Mouse (Mus musculus): ENCODE measurements at regions not wholly inside any gene's neighbourhood (a gene's known extent, or its start where the extent isn't known, plus 50 kb on each side); places are given as distances from the start of the nearest gene placed in this dataset.

DNA sequence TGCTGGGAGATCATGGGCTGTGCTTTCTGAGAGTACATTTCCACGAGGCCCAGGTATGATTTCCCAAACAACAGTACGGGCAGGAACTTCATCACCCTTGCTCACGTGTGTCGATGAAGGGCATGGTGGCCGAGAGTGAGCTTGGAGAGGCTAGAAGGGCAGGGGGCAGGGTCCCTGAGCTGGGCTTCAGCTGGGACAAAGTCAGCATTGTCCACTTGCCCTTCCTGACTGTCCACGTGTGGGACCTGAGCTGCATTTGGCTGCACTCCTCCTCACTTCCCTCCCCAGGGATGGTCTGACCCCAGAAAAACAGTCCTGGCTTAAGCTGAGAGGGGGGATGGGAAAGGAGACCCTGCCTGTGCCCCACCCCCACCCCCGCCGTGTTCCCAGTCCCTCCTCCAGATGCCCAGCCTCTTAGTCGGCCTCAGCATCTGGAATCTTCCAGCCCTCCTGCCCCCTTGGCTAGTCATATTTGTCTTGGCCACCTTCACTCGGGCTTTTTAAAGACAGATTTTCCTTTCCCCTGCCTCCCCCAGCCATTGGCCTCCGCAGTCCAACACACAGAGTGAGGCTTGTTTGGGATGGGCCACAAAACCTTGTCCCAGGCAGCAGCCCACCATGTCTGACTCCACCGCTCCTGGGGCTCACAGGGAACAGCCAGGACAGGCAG, 58.6 kb downstream of the Isg20 start:
- no peaks in the 10 kb centered on the region for H3K36me3 ChIP-seq (ENCODE audit: control insufficient read depth, insufficient read depth)
- no peak for ATAC-seq

DNA sequence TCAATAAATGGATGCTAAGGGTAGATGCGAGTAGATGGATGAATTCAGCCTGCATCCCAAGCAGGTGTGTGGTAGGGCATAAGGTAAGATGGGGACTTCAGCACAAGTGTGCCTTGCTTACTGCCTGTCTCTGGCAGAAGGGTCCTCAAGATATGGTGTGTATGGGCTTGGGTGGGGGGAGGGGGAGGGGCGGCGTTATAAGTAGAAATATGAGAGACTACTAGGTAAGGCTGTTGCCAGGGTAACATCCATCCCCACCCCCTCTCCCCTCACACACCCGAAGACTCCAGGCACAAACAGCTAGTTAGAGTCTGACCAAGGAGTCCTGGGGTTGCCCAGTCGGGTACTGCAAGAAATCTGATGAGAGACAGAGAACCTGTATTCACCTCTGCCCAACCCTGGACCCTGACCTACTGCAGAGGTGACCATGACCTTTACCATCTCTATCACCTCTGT, 63.5 kb upstream of the Acan start:
- peak overlapping the region; percentile 95 for H3K4me2 ChIP-seq (ENCODE audit: low read length)
- H3K4me3 ChIP-seq (replicated peaks; ENCODE audit: low read length), result peak overlapping the region; percentile 49
- H3K27ac ChIP-seq (ENCODE audit: low read length), result no peak overlapping the region
- WGBS, result 33% methylated on average over 5 of the region's 5 CpGs
- no peaks in the 10 kb centered on the region for H3K9me3 ChIP-seq (ENCODE audit: control insufficient read depth, low read length)
- no peaks in the 10 kb centered on the region for H3K36me3 ChIP-seq (ENCODE audit: control insufficient read depth, insufficient read depth)
- ATAC-seq, result peak; percentile 65
- H3K4me1 ChIP-seq (replicated peaks; ENCODE audit: control insufficient read depth, insufficient read depth, low read length), result peaks cover 8% of the 10 kb centered on the region
- H3K27me3 ChIP-seq (replicated peaks; ENCODE audit: control insufficient read depth, insufficient read depth, low read length), result 0 out of 2 replicates have a peak, but pooled peaks cover 4% of the 10 kb centered on the region
- peak overlapping the region; percentile 68 for H3K9ac ChIP-seq (replicated peaks; ENCODE audit: low read depth, low read length)

More for the DNA sequence above, 58.6 kb downstream of the Isg20 start:
- Histone ChIP-seq H3K4me2 (ENCODE audit: low read length) (no peak overlapping the region), H3K9ac (replicated peaks; ENCODE audit: low read depth, low read length) (no peak overlapping the region), H3K4me3 (replicated peaks; ENCODE audit: low read length) (no peak overlapping the region), H3K27me3 (replicated peaks; ENCODE audit: control insufficient read depth, insufficient read depth, low read length) (no peaks in the 10 kb centered on the region), H3K4me1 (replicated peaks; ENCODE audit: control insufficient read depth, insufficient read depth, low read length) (no peaks in the 10 kb centered on the region), H3K9me3 (ENCODE audit: control insufficient read depth, low read length) (no peaks in the 10 kb centered on the region), H3K27ac (ENCODE audit: low read length) (no peak overlapping the region)
- 63% methylated on average over 12 of the region's 12 CpGs for WGBS

DNA sequence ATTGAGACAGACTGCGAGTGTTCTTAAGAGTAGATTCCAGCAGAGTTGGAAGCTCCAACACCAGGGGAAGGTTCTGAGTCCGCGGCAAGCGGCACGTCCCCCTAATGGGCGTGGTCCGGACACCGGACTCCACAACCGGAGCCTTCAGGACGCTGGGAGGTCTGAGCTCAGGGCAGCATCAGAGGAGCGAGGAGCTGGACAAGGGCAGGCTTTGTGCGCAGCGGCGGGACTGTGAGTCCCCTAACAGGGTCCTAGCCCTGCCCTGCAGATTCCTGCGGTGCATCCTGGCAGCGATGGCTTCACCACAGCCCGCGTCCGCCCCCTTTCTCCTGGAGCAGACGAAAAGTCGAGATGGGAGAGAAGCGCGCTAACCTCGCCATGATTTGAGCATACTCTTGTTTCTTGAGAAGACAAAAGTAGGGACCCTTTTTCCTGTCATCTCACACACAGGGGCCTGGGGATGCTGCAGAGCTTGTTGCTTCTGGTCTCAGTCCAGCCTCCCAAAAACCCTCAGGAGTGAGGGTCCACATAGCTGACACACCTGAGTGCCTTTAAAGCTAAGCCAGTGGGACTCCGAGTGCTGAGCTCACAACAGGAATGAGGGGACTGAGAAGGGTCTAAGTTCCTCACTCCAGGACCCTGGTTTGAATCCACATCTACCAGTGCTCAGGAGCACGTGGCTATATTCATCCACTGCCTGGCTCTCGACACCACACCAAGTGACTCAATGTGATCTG, 62.8 kb upstream of the Acan start:
- peaks cover 8% of the 10 kb centered on the region for H3K4me1 ChIP-seq (replicated peaks; ENCODE audit: control insufficient read depth, insufficient read depth, low read length)
- H3K9ac ChIP-seq (replicated peaks; ENCODE audit: low read depth, low read length), result peak overlapping the region; percentile 68
- peak overlapping the region; percentile 49 for H3K4me3 ChIP-seq (replicated peaks; ENCODE audit: low read length)
- H3K9me3 ChIP-seq (ENCODE audit: control insufficient read depth, low read length), result no peaks in the 10 kb centered on the region
- peak; percentile 74 for ATAC-seq
- H3K36me3 ChIP-seq (ENCODE audit: control insufficient read depth, insufficient read depth), result no peaks in the 10 kb centered on the region
- H3K4me2 ChIP-seq (ENCODE audit: low read length), result peak overlapping the region; percentile 95
- H3K27ac ChIP-seq (ENCODE audit: low read length), result no peak overlapping the region
- H3K27me3 ChIP-seq (replicated peaks; ENCODE audit: control insufficient read depth, insufficient read depth, low read length), result 0 out of 2 replicates have a peak, but pooled peaks cover 4% of the 10 kb centered on the region
- 3% methylated on average over 27 of the region's 27 CpGs for WGBS

DNA sequence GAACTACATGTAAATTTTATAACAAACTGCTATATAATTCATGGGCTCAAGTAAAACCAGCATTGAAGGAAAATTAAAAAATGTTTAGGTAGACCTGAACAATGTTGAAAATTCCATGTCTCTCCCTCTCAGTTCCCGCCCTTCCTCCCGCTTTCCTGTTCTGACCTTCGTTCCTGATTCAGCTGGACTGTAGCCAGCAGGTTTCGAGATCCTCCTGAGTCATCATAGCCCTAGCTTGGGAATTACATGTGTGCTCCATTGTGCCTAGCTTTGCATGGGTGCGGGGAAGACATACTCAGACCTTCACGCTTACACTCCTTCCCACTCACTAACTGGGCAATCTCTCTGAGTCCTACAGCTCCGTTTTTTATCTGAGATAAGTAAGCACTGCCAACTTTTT, 60.3 kb upstream of the Acan start:
- ATAC-seq, result no peak
- Histone ChIP-seq H3K4me3 (replicated peaks; ENCODE audit: low read length) (no peak overlapping the region), H3K9me3 (ENCODE audit: control insufficient read depth, low read length) (no peaks in the 10 kb centered on the region), H3K4me2 (ENCODE audit: low read length) (no peak overlapping the region), H3K27me3 (replicated peaks; ENCODE audit: control insufficient read depth, insufficient read depth, low read length) (0 out of 2 replicates have a peak, but pooled peaks cover 4% of the 10 kb centered on the region), H3K36me3 (ENCODE audit: control insufficient read depth, insufficient read depth) (no peaks in the 10 kb centered on the region), H3K27ac (ENCODE audit: low read length) (no peak overlapping the region), H3K4me1 (replicated peaks; ENCODE audit: control insufficient read depth, insufficient read depth, low read length) (peaks cover 8% of the 10 kb centered on the region), H3K9ac (replicated peaks; ENCODE audit: low read depth, low read length) (no peak overlapping the region)
- WGBS, result 87% methylated on average over 7 of the region's 7 CpGs

DNA sequence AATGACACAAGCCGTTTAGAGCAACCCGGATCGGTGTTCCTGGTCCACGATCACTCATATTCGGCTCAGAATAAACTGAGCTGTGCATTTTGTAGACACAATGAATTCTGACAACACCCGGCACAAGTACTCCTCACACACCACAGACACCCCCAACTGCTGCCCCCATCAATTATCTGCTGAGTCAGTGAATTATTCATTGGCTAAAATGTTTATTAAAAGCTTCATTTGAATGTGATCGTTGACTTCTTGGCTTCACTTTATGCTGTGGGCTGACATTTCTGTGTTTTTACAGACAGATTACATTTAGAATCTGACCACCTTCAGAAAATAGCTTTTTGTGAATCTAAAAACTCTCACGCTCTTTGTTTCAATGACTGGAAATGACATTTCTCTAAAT, 59.1 kb upstream of the Acan start:
- Histone ChIP-seq H3K4me3 (replicated peaks; ENCODE audit: low read length) (no peak overlapping the region), H3K36me3 (ENCODE audit: control insufficient read depth, insufficient read depth) (no peaks in the 10 kb centered on the region), H3K4me2 (ENCODE audit: low read length) (no peak overlapping the region), H3K4me1 (replicated peaks; ENCODE audit: control insufficient read depth, insufficient read depth, low read length) (peaks cover 8% of the 10 kb centered on the region), H3K27me3 (replicated peaks; ENCODE audit: control insufficient read depth, insufficient read depth, low read length) (0 out of 2 replicates have a peak, but pooled peaks cover 4% of the 10 kb centered on the region), H3K9me3 (ENCODE audit: control insufficient read depth, low read length) (no peaks in the 10 kb centered on the region), H3K27ac (ENCODE audit: low read length) (no peak overlapping the region), H3K9ac (replicated peaks; ENCODE audit: low read depth, low read length) (no peak overlapping the region)
- ATAC-seq, result no peak
- 82% methylated on average over 8 of the region's 8 CpGs for WGBS

DNA sequence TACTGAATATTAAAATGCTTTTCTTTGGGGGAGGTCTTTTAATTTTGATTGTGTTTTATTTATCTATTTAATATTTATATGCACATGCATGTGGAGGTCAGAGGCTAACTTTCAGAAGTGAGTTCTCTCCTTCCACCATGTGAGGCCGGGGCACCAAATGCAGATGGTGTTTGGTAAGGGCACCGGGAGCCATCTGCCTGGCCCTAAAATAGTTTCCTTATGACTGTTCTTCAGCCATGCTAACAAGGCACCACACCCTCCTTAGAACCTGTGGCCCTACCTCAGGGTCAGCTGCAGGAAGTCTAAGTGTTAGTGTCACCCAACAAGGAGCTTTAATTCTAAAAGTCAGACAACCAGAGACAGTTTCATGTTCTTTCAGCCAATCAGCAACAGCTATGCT, 58.2 kb upstream of the Acan start:
- 0 out of 2 replicates have a peak, but pooled peaks cover 4% of the 10 kb centered on the region for H3K27me3 ChIP-seq (replicated peaks; ENCODE audit: control insufficient read depth, insufficient read depth, low read length)
- no peaks in the 10 kb centered on the region for H3K9me3 ChIP-seq (ENCODE audit: control insufficient read depth, low read length)
- no peak overlapping the region for H3K27ac ChIP-seq (ENCODE audit: low read length)
- no peak overlapping the region for H3K4me2 ChIP-seq (ENCODE audit: low read length)
- H3K36me3 ChIP-seq (ENCODE audit: control insufficient read depth, insufficient read depth), result no peaks in the 10 kb centered on the region
- H3K9ac ChIP-seq (replicated peaks; ENCODE audit: low read depth, low read length), result no peak overlapping the region
- no peak overlapping the region for H3K4me3 ChIP-seq (replicated peaks; ENCODE audit: low read length)
- H3K4me1 ChIP-seq (replicated peaks; ENCODE audit: control insufficient read depth, insufficient read depth, low read length), result peaks cover 6% of the 10 kb centered on the region
- 93% methylated on average over 2 of the region's 2 CpGs for WGBS
- ATAC-seq, result no peak

DNA sequence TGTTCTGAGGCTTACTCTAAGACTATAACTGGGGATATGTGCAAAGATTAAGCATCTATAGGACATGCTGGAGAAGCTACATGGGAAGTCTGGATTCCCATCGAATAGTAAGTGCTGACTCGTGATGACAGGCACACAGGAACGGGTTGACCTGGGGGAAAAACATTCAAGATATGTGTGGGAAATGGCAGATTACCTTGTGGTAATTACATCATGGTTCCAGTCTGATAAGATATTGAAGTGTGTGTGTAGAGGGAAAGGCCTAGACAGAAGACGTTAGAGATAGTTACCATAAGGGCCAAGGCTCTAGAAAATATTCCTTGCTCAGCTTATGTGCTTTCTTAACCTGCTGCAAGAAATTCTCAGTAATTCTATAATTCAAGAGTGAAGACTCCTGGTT, 57.5 kb upstream of the Acan start:
- ATAC-seq, result no peak
- Histone ChIP-seq H3K27me3 (replicated peaks; ENCODE audit: control insufficient read depth, insufficient read depth, low read length) (0 out of 2 replicates have a peak, but pooled peaks cover 4% of the 10 kb centered on the region), H3K4me1 (replicated peaks; ENCODE audit: control insufficient read depth, insufficient read depth, low read length) (no peaks in the 10 kb centered on the region), H3K36me3 (ENCODE audit: control insufficient read depth, insufficient read depth) (no peaks in the 10 kb centered on the region), H3K9ac (replicated peaks; ENCODE audit: low read depth, low read length) (no peak overlapping the region), H3K4me2 (ENCODE audit: low read length) (no peak overlapping the region), H3K9me3 (ENCODE audit: control insufficient read depth, low read length) (no peaks in the 10 kb centered on the region), H3K27ac (ENCODE audit: low read length) (no peak overlapping the region), H3K4me3 (replicated peaks; ENCODE audit: low read length) (no peak overlapping the region)
- 85% methylated on average over 4 of the region's 4 CpGs for WGBS
